Mouse (Mus musculus) common myeloid progenitor, adult 5-6 weeks (primary cell): ENCODE data around the gene Ston2. TPM values are rescaled to one million over a fixed set of nuclear protein-coding genes. Genes with fewer than 3 reads are reported as not detected.

ENCODE experiments used
- ATAC-seq: replicated peaks from 2 replicates; pipeline ENCODE4 v1.8.0; 2016; ENCODE audit warnings: low read depth, mild to moderate bottlenecking, moderate TSS enrichment, inconsistent platforms; ENCODE audit not compliant: poor library complexity, severe bottlenecking
- total RNA-seq: library from RNA; stranded (forward); fragments of 200-1000, 187-1606 nt; gene quantifications from 2 replicates; pipeline ENCODE4 v1.2.3, GENCODE M21; 2017

Ston2 gene
- total RNA-seq = 1.8 and 3.0 TPM in 2 replicates

DNA sequence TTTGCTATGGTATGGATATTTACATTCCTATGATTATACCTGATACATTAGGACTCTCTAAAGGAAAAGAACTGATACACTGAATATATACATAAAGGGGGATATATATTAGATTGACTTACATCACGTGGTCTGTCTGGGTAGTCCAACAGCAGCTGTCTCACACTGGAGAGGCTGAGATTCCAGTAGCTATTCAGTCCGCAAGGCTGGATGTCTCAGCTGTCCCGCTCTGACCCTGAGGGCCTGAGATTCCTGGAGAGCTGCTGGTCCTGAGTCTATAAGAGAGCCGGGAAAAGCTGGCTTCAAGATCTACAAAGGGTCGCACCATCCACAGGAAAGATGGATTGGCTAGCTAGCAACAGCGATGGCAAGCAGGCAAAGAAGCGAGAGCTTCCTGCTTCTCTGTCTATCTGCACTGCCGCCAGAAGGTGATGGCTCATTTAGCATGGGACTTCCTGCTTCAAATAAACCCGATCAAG is at the start of gene Ston2:
TSS of gene Ston2 (minus strand) at position 429 of the 479 bp plus-strand sequence.
- no peak for ATAC-seq

DNA sequence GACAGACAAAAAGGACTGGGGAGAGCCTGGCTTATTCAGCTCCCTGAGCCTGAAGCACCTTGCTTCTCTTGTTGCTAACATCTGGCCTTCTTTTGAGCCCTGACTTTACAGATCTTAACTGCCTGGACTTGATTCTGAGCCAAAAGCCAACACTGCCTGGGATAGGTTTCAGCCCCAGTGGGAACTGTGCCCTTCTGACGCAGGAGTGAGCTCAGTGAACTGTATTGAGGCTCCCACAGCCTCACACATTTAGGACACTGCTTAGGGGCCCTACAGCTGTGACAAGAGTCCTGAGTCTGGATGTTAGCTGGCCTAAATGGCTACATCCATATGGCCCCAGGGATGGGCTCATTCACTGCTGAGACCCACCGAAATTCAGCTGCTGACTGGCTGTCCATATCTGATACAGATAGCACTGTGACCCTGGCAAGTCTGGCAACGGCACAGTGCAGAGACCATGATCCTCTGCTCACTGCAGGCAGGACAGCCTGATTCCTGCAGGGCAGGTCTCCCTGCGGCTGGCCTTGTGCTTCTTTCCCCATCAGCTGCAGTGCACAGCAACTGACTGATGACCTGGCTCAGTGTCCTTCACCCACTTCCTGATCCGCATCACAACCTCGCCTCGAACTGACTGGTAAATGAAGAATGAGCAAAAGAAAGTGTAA is 49.3 kb upstream of the Ston2 start:
- no peak for ATAC-seq

DNA sequence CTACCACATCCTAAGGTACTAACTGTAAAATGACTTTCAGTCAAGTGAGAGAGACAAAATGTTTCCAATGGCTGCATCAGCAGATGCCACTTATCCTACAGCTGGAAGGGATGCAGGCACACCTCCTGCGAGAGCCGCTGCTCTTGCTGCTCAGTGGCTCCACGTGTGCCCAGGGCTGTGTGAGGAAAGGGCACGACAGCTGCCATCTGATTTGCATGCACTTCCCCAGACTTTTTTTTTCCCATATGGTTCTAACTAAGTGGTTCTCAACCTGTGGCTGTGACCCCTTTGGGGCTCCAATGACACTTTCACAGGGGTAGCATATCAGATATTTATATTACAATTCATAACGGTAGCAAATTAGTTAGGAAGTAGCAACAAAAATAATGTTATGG is 45.7 kb upstream of the Ston2 start:
- no peak for ATAC-seq

DNA sequence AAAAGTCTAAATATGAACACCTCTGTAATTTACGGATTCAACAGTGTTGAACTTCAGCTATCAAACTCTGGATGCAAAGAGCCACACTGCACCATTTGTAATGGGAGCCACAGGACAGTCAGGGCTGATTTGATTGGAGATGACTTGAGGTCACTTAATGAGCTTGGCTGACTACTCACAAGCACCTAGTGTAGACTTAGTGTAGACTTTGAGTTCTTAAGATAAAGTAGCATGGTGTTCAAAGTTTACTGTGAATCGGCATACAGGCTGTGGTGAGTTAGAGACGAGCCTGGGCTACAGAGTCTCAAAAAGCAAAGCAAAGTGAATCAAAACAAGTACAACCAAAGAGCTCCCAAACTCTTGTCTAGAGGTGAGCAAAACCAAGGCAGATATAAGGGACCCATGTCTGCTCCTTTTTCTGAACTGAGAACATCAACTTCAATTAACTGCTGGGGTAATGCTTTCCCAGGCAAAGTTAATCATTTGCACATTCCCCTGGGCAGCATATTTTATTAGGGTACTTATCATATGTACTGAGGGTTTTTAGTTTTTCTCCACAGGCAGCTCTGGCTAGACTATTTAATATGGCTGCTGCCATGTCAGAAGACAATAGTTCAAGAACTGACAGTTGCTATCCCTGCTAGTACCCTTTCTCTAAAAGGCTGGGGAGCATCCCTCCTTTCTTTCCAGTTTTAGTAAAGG is 45.2 kb upstream of the Ston2 start:
- ATAC-seq = no peak

- no peak for ATAC-seq
Measured at GRCm38 (mm10) chr12:91831410-91831809, 43.2 kb upstream of the Ston2 start.

DNA sequence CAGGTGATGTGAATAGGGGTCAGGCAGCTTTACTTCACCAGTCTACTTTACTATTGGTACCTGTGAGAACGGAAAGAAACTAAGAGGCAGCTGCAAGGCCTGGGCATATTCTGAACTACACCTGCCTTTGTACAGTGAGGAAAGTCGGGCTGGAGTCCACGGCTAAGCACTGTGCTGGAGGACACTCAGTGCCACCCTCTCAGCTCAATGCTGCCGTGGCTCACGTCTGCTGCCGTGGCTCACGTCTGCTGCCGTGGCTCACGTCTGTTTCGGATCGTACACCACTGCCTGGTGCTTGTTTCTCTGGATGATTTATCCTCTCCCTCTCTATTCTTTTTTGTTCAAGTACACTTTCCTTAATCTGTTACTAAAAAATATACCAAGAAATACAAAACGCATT is 32.3 kb upstream of the Ston2 start:
- ATAC-seq = no peak

- ATAC-seq = no peak
Measured at GRCm38 (mm10) chr12:91818726-91819125, 30.5 kb upstream of the Ston2 start.

DNA sequence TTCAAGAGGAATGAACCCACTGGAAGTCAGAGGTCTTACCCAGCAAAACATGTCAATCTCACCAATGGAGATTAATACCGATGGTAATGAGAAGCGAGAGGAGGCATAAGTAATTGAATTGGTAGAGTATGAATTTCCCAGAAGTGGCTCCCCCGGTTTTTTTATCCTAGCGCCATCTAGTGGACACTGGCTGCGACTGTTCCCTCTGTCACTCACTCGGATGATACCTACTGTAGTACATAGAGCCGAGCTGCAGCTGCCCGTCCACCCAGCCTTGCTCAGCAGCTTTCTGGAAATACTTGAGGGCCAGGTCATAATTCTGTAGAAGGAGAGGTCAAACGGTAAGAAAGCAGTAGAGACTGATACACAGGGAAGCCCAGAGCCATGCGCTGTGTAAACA is 27.8 kb upstream of the Ston2 start:
- peak; percentile 97 for ATAC-seq

DNA sequence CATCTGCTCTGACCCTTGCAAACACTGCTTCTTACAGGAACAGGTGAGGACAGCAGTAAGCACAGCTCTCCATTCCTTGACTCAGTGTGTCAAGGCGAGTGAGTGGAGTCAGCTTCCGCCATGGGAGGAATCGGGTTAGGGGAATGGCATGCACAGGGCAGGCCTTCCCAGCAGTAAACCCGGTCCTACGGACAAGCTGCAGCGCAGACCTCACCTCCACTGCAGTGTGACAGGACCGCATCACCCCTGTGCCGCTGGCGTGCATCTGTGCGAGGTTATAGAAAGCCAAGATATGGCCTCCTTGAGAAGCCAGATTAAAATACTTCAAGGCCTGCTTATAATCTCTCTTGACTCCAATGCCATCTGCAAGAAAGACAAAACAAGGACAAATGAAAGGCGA is 27.4 kb upstream of the Ston2 start:
- ATAC-seq = no peak

DNA sequence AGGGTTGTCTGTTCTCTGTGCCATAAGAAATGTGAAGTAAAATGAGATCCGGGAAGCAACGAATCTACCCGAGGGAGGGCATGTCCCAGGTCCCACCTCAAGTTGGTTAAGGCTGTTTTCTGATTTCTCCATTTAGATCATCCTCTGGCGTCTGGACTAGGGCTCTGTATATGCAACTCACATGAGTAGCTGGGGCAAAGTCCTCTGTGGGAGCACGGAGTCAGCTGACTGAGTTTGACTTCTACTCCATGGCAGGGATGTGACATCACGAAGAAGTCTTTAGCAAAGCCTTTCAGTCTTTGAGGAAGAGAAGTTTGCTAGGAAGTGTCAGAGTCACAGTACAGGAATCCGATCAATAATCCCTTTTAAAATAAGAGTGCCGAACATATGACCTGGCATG is 20.7 kb upstream of the Ston2 start:
- ATAC-seq = no peak

GRCm38 (mm10) chr12:91807761-91808160 is 19.6 kb upstream of the Ston2 start:
- peak; percentile 31; the same call in 1 of the 2 replicates for ATAC-seq

DNA sequence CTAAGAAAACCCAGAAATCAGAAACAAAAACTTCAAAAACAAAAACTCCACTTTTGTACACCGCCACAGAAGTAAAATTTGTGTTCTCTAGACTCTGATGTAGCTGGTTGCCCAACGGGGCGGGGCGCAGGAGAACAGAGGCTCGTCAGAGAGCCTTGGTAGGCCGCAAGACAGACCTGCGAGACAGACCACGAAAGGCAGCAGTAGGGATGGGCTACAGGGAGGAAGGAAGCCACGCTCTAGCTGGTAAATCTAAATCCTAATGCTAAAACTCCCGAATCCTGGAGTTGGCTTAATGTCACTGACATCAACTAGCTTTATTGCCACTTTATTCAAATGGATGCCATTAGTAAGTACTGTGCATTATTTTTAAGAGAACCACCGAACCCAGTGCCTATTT is 18.9 kb upstream of the Ston2 start:
- no peak; the same call in 1 of the 2 replicates for ATAC-seq

DNA sequence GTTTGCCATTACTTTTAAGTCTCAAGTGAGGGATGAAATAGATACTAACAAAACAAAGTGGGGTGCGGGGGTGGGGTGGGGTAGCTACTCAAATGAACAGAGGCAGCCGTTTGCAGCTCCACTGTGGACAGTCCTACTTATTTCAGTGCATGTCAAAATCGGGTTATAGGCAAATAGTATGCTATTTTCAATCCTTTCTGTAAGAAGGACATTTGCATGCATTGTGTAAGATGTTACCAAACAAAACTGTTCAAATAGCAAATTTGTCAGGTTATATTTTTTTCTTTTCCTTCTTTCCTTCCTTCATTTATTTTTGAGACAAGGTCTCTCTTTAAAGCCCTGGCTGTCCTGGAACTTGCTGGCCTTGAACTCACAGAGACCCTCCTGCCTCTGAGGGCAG is 16.1 kb upstream of the Ston2 start:
- no peak for ATAC-seq

DNA sequence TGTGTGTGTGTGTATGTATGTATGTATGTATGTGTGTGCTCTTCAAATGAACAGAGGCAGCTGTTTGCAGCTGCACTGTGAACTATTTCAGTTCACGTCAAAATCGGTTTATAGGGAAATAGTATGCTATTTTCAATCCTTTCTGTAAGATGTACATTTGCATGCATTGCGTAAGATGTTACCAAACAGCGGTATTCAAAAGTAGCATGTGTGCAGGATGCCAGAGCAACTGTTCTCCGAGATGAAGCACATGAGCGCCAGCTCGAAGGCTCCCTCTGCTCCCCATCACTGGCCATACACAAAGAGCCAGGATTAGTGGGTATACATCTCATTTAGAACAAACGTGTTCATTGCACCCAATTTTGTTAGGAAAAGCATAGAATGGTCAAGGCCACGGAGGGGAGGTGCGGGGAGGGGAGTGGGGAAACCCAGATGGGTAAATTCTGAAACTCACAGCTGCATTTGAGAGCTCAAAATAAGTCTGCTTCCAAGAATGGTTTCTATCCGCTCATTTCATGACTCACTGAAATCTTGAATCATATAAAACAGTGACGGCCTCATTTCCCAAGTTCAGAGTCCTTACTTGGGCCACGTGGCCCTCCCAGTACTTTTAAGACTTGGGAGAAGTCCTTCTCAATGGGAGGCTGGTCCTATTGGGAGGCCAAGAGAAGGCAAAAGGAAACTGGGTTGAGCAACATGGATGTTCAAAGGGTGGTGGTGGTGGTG is 15.2 kb upstream of the Ston2 start:
- no peak for ATAC-seq

- ATAC-seq = no peak
Measured at GRCm38 (mm10) chr12:91802586-91803206, 14.5 kb upstream of the Ston2 start.

DNA sequence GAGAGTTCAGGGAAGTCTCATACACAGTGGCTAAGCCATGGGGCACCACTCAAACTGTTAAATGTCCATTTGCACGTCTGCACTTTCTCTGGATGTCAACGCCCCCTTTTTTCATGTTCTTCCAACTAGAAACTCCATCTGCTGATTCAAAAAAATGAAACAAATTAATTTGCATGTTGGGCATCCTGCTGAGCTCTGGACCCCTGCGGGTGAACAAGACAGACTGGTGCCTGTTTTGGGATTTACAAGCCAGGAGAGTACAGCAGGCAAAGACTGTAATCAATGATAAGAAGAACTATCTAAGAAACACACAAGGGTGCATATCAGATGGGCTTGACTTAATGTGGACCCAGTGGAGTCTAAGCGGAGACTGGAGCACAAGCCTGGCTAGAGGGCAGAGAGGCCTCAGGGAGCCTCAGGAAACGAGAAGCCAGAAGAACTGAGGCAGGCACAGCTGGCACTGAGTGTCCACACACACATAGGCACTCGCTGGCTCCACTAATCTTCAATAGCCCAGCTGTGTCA is 12.7 kb upstream of the Ston2 start:
- ATAC-seq = no peak

DNA sequence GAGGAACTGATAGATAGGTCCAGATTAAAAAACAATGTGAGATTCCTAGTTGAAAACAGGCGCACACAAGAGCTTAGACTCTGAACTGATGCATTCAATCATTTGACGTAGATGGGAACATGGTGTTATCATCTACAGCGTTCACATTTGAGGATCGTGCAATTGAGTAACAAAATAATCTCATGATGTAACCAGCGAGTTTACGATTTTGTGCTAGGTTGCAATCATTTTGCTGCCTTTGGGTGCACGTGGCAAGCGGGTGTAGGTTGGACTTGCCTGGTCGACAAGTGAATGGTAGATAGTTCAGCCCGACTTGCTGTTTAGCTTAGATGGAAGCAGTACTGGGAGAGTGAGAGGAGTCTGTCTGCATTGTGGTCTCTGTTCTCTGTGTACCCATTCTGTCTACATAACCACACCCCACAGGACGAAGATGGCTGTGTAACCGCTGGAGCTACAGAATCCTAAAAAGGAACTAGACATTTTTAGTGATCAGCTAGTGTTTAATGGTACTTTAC is 11.7 kb upstream of the Ston2 start:
- no peak for ATAC-seq

DNA sequence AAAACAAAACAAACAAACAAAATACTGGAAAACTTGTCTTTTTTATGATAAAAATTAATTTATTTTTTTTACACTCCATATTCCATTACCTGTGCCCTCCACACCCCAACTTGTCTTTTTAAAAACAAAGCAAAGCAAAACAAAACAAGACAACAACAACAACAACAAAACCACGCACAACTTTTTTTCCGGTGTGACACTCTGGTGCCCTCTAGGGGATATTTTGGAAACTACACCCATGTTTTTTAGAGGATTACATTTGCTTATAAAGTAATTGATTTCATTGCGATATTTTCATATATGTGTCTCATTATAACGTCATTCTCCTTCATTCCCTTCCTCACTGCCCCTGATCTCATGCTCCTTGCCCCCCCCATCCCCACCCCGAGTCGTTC is 11.2 kb upstream of the Ston2 start:
- no peak for ATAC-seq

DNA sequence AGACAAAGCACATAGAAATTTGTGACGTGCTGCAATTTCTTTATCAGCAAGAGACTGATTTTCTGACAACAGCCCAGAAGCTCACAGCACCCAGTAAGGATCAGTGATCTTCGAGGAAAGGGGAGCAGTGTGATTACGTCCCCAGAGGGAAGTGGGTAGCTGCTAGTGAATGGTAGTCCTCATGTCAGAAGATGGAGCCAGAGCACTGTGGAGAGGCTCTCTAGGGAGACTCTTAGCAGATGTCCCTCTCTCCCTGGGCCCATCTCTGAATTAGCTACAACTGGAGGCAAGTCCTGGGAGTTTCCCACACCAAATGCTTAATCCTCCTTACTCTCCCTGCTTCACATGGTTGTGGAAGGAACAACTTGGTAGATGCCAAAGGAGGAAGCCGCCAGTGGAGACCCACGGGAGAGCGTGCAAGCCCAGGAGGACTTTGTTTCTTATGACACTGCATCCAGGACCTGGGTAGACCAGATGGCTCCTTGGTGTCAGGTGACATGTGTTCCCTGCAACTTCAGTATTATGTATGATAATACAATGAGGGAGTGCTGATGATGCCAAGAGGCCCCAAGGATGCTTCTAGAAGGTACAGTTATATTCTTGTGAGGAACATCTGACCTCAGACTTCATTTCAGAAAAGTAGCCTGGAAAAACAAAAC is 10.7 kb upstream of the Ston2 start:
- peak; percentile 56; the same call in 1 of the 2 replicates for ATAC-seq

GRCm38 (mm10) chr12:91796774-91797173 is 8.6 kb upstream of the Ston2 start:
- no peak for ATAC-seq
